Mouse (Mus musculus) heart, embryonic 14.5 days (tissue): ENCODE results near the gene Lypla2. TPM values are rescaled to one million over a fixed set of nuclear protein-coding genes. Genes with fewer than 3 reads are reported as not detected.

ENCODE experiments used
- ATAC-seq: fragments of 200-750 bp; cut with Nextera tagmentation; 2 replicates; pipeline ENCODE4 v1.8.0; 2017; ENCODE audit warnings: low read depth, moderate TSS enrichment; ENCODE audit not compliant: insufficient number of reproducible peaks, insufficient read depth, low FRiP score
- H3K27ac ChIP-seq, 2 experiments: fragments of 200-500 bp in 1 of 2; fragments of 300-500 bp in 1 of 2; sonication (generic) in 1 of 2; replicated peaks in 1 of 2; 2 replicates each; pipeline ENCODE4 v1.5.1; 2012 to 2014; ENCODE audit warnings: low read depth in 2 of 2, low read length in 2 of 2, control low read depth in 1 of 2, mild to moderate bottlenecking in 1 of 2, mixed read lengths in 1 of 2; ENCODE audit not compliant: control insufficient read depth in 1 of 2, insufficient read depth in 1 of 2
- H3K27me3 ChIP-seq: fragments of 300-500 bp; sonication (generic); 2 replicates; pipeline ENCODE4 v1.6.1; 2014; ENCODE audit warnings: mild to moderate bottlenecking, low read length, control low read depth; ENCODE audit not compliant: control insufficient read depth, insufficient read depth
- H3K36me3 ChIP-seq: fragments of 300-500 bp; sonication (generic); 2 replicates; pipeline ENCODE4 v1.6.1; 2014; ENCODE audit warnings: mild to moderate bottlenecking, control low read depth, low read length, mixed read lengths; ENCODE audit not compliant: control insufficient read depth, insufficient read depth
- H3K4me1 ChIP-seq, 2 experiments: fragments of 200-500 bp in 1 of 2; fragments of 300-500 bp in 1 of 2; sonication (generic) in 1 of 2; 2 replicates each; pipeline ENCODE4 v1.6.1; 2012 to 2014; ENCODE audit warnings: low read length in 2 of 2, control low read depth in 1 of 2, mixed read lengths in 1 of 2; ENCODE audit not compliant: control insufficient read depth in 2 of 2, insufficient read depth in 2 of 2
- H3K4me2 ChIP-seq: fragments of 300-500 bp; sonication (generic); 2 replicates; pipeline ENCODE4 v1.6.1; 2014; ENCODE audit warnings: mild to moderate bottlenecking, low read length
- H3K4me3 ChIP-seq, 2 experiments: fragments of 200-500 bp in 1 of 2; fragments of 300-500 bp in 1 of 2; sonication (generic) in 1 of 2; 2 replicates each; pipeline ENCODE4 v1.5.1; 2012 to 2014; ENCODE audit warnings: low read length in 2 of 2, mild to moderate bottlenecking in 2 of 2, control low read depth in 1 of 2, low read depth in 1 of 2, moderate library complexity in 1 of 2; ENCODE audit not compliant: control insufficient read depth in 1 of 2, insufficient read depth in 1 of 2
- H3K9ac ChIP-seq: fragments of 300-500 bp; sonication (generic); 2 replicates; pipeline ENCODE4 v1.6.1; 2014; ENCODE audit warnings: mild to moderate bottlenecking, low read length
- H3K9me3 ChIP-seq: fragments of 300-500 bp; sonication (generic); 2 replicates; pipeline ENCODE4 v1.6.1; 2016; ENCODE audit warnings: low read length, control low read depth; ENCODE audit not compliant: control insufficient read depth
- WGBS: fragments of 180-500 bp; shearing (Covaris S2); extraction: QIAGEN DNeasy Blood & Tissue Kit; methylation state at CpG from one replicate; pipeline ENCODE4 v1.1.7; 2014; 5-methylcytosine and 5-hydroxymethylcytosine counted together
- polyA plus RNA-seq: library from polyadenylated mRNA; unstranded; fragments of >200 nt; fragmentation: Nextera tagmentation; extraction: Ambion mirVana; gene quantifications from 2 replicates; pipeline ENCODE4 v1.2.1, GENCODE M21; 2014

Lypla2 gene
- polyA plus RNA-seq, 1 experiment from 2014 or later, result 67.7 TPM

GRCm38 (mm10) chr4:135935502-135935901 lies 36.9 kb downstream of the Lypla2 start:
- Histone ChIP-seq H3K4me1 (peaks cover 3 to 6% of the 10 kb centered on the region in 2 experiments; a peak in 1 of 4 replicates), H3K9me3 (no peaks in the 10 kb centered on the region), H3K9ac (no peak overlapping the region), H3K4me2 (no peak overlapping the region), H3K36me3 (peaks cover 45% of the 10 kb centered on the region), H3K4me3 (no peak overlapping the region), H3K27me3 (no peaks in the 10 kb centered on the region), H3K27ac (no peak overlapping the region; a peak in 1 of 4 replicates)
- no peak for ATAC-seq
- 61% methylated on average over 5 of the region's 5 CpGs for WGBS

- Histone ChIP-seq H3K9ac (no peak overlapping the region), H3K36me3 (peaks cover 50% of the 10 kb centered on the region), H3K4me3 (no peak overlapping the region), H3K4me1 (peaks cover 3 to 6% of the 10 kb centered on the region in 2 experiments; a peak in 1 of 4 replicates), H3K27me3 (no peaks in the 10 kb centered on the region), H3K9me3 (no peaks in the 10 kb centered on the region), H3K4me2 (no peak overlapping the region), H3K27ac (no peak overlapping the region; a peak in 1 of 4 replicates)
- ATAC-seq, result peak; percentile 40; the same call in 1 of the 2 replicates
- WGBS, result 45% methylated on average over 12 of the region's 12 CpGs
These were observed 37.5 kb downstream of the Lypla2 start for GRCm38 (mm10) chr4:135934708-135935500.

- 67% methylated on average over 5 of the region's 5 CpGs for WGBS
- Histone ChIP-seq H3K27ac (no peak overlapping the region), H3K27me3 (no peaks in the 10 kb centered on the region), H3K4me2 (no peak overlapping the region), H3K36me3 (peaks cover 33% of the 10 kb centered on the region), H3K4me1 (peaks cover 0 to 5% of the 10 kb centered on the region in 2 experiments; a peak in 1 of 4 replicates), H3K4me3 (no peak overlapping the region), H3K9ac (no peak overlapping the region), H3K9me3 (no peaks in the 10 kb centered on the region)
- no peak for ATAC-seq
These were observed 40.6 kb downstream of the Lypla2 start for GRCm38 (mm10) chr4:135931832-135932231.

GRCm38 (mm10) chr4:135930239-135930638 lies 42.2 kb downstream of the Lypla2 start:
- Histone ChIP-seq H3K27me3 (no peaks in the 10 kb centered on the region), H3K4me2 (no peak overlapping the region), H3K9me3 (no peaks in the 10 kb centered on the region), H3K4me1 (peaks cover under 1 to 9% of the 10 kb centered on the region in 2 experiments; a peak in 3 of 4 replicates), H3K36me3 (peaks cover 45% of the 10 kb centered on the region), H3K27ac (no peak overlapping the region), H3K9ac (no peak overlapping the region), H3K4me3 (no peak overlapping the region)
- whole genome bisulfite sequencing, result 95% methylated on average over 8 of the region's 8 CpGs
- ATAC-seq, result no peak

- no peaks in the 10 kb centered on the region for H3K9me3 ChIP-seq
- peaks cover 0 to 9% of the 10 kb centered on the region in 2 experiments; a peak in 3 of 4 replicates for H3K4me1 ChIP-seq
- no peak overlapping the region for H3K4me2 ChIP-seq
- no peak overlapping the region for H3K4me3 ChIP-seq
- H3K36me3 ChIP-seq, result peaks cover 45% of the 10 kb centered on the region
- ATAC-seq, result no peak
- H3K27ac ChIP-seq, result no peak overlapping the region
- H3K27me3 ChIP-seq, result no peaks in the 10 kb centered on the region
- no peak overlapping the region for H3K9ac ChIP-seq
- 85% methylated on average over 9 of the region's 9 CpGs for WGBS
These were observed 42.6 kb downstream of the Lypla2 start for GRCm38 (mm10) chr4:135929828-135930227.

- Histone ChIP-seq H3K36me3 (peaks cover 45% of the 10 kb centered on the region), H3K4me2 (no peak overlapping the region), H3K27ac (no peak overlapping the region), H3K4me3 (no peak overlapping the region), H3K27me3 (no peaks in the 10 kb centered on the region), H3K9ac (no peak overlapping the region), H3K4me1 (peaks cover 0 to 9% of the 10 kb centered on the region in 2 experiments; a peak in 3 of 4 replicates), H3K9me3 (no peaks in the 10 kb centered on the region)
- ATAC-seq, result no peak
- 79% methylated on average over 5 of the region's 5 CpGs for WGBS
These were observed 43.0 kb downstream of the Lypla2 start for GRCm38 (mm10) chr4:135929405-135929804.

- no peak overlapping the region for H3K4me2 ChIP-seq
- ATAC-seq, result no peak
- H3K4me3 ChIP-seq, result no peak overlapping the region
- WGBS, result 92% methylated on average over 9 of the region's 9 CpGs
- H3K9ac ChIP-seq, result no peak overlapping the region
- H3K4me1 ChIP-seq, result peaks cover 0 to 9% of the 10 kb centered on the region in 2 experiments; a peak in 3 of 4 replicates
- H3K27ac ChIP-seq, result no peak overlapping the region
- no peaks in the 10 kb centered on the region for H3K9me3 ChIP-seq
- no peaks in the 10 kb centered on the region for H3K27me3 ChIP-seq
- peaks cover 42% of the 10 kb centered on the region for H3K36me3 ChIP-seq
These were observed 44.0 kb downstream of the Lypla2 start for GRCm38 (mm10) chr4:135928376-135928775.
